Mouse (Mus musculus) CH12.LX (cell line): ENCODE results near the gene Bnc2. TPM values are rescaled to one million over a fixed set of nuclear protein-coding genes. Genes with fewer than 3 reads are reported as not detected.

ENCODE experiments used
- DNase-seq: peaks from one replicate; pipeline ENCODE4 v3.0.0-alpha.2; 2013; ENCODE audit errors: extremely low read depth
- H3K27ac ChIP-seq: 2 replicates; pipeline ENCODE4 v1.5.1; 2012; ENCODE audit warnings: low read depth, mild to moderate bottlenecking, control low read depth, moderate library complexity; ENCODE audit not compliant: insufficient read depth
- H3K27me3 ChIP-seq: replicated peaks from 2 replicates; pipeline ENCODE3; 2012; ENCODE audit warnings: inconsistent platforms
- H3K36me3 ChIP-seq, 2 experiments: replicated peaks in 1 of 2; 2 replicates each; pipeline versions ENCODE3 to v1.6.1; 2012; ENCODE audit warnings: inconsistent platforms in 1 of 2, low read length in 1 of 2, mild to moderate bottlenecking in 1 of 2, mixed read lengths in 1 of 2, moderate library complexity in 1 of 2; ENCODE audit not compliant: control insufficient read depth in 1 of 2, insufficient read depth in 1 of 2
- H3K4me1 ChIP-seq, 2 experiments: 2 replicates each; pipeline ENCODE4 v1.6.1; 2012; ENCODE audit warnings: inconsistent platforms in 1 of 2, moderate library complexity in 1 of 2; ENCODE audit not compliant: insufficient read depth in 2 of 2, control insufficient read depth in 1 of 2
- H3K4me2 ChIP-seq: 2 replicates; pipeline ENCODE4 v1.6.1; 2012; ENCODE audit warnings: low read depth, mild to moderate bottlenecking, control low read depth; ENCODE audit not compliant: poor library complexity, insufficient read depth, severe bottlenecking
- H3K4me3 ChIP-seq, 3 experiments: fragments of 150-350 bp in 1 of 3; sonication (generic) in 1 of 3; replicated peaks in 1 of 3; 2 replicates each; pipeline versions ENCODE3 to v1.5.1; 2011 to 2012; ENCODE audit warnings: low read depth in 2 of 3, low read length in 2 of 3, mild to moderate bottlenecking in 2 of 3, moderate library complexity in 2 of 3, control low read depth in 1 of 3, improper control_type of control experiment in 1 of 3, inconsistent platforms in 1 of 3, mixed read lengths in 1 of 3; ENCODE audit not compliant: poor library complexity in 1 of 3
- H3K79me2 ChIP-seq: replicated peaks from 2 replicates; pipeline ENCODE4 v1.6.1; 2012; ENCODE audit warnings: mild to moderate bottlenecking, moderate library complexity; ENCODE audit not compliant: control insufficient read depth, poor library complexity, insufficient read depth, severe bottlenecking; ENCODE audit errors: extremely low read depth
- H3K9ac ChIP-seq: 2 replicates; pipeline ENCODE4 v1.6.1; 2012; ENCODE audit warnings: low read depth, mild to moderate bottlenecking, control low read depth, moderate library complexity; ENCODE audit not compliant: insufficient read depth
- H3K9me3 ChIP-seq: replicated peaks from 2 replicates; pipeline ENCODE3; 2012; ENCODE audit warnings: low read length, inconsistent platforms, mixed read lengths
- CHD2 ChIP-seq: IDR thresholded peaks from 2 replicates; pipeline ENCODE4 v1.6.1; 2011; ENCODE audit warnings: low read length, improper control_type of control experiment
- ELF1 ChIP-seq: IDR thresholded peaks from 2 replicates; pipeline ENCODE4 v1.6.1; 2014; ENCODE audit warnings: low read depth, mild to moderate bottlenecking, inconsistent platforms, low read length, improper control_type of control experiment
- ETS1 ChIP-seq: conservative IDR thresholded peaks from 2 replicates; pipeline ENCODE4 v1.6.1; 2012; ENCODE audit warnings: low read depth, mild to moderate bottlenecking, inconsistent platforms, low read length, improper control_type of control experiment, moderate library complexity
- GABPA ChIP-seq: IDR thresholded peaks from 2 replicates; pipeline ENCODE4 v1.6.1; 2012; ENCODE audit warnings: low read depth, low read length, improper control_type of control experiment, inconsistent platforms; ENCODE audit not compliant: insufficient replicate concordance
- IRF4 ChIP-seq: IDR thresholded peaks from 2 replicates; pipeline ENCODE4 v1.6.1; 2014; ENCODE audit warnings: low read depth, mild to moderate bottlenecking, inconsistent platforms, low read length, improper control_type of control experiment
- JUN ChIP-seq: IDR thresholded peaks from 2 replicates; pipeline ENCODE4 v1.6.1; 2011; ENCODE audit warnings: low read depth, mild to moderate bottlenecking, low read length, improper control_type of control experiment, moderate library complexity; ENCODE audit not compliant: insufficient read depth
- MAFK ChIP-seq: IDR thresholded peaks from 2 replicates; pipeline ENCODE4 v1.6.1; 2011; ENCODE audit warnings: low read length, improper control_type of control experiment; ENCODE audit not compliant: insufficient replicate concordance
- MEF2A ChIP-seq: IDR thresholded peaks from 2 replicates; pipeline ENCODE4 v1.6.1; 2014; ENCODE audit warnings: low read depth, mild to moderate bottlenecking, inconsistent platforms, low read length, improper control_type of control experiment, borderline replicate concordance
- MYC ChIP-seq: IDR thresholded peaks from 2 replicates; pipeline ENCODE4 v1.6.1; 2011; ENCODE audit warnings: low read depth, mild to moderate bottlenecking, improper control_type of control experiment, low read length
- NELFE ChIP-seq: IDR thresholded peaks from 2 replicates; pipeline ENCODE4 v1.6.1; 2011; ENCODE audit warnings: low read depth, low read length, improper control_type of control experiment
- POLR2A ChIP-seq: IDR thresholded peaks from 2 replicates; pipeline ENCODE4 v1.6.1; 2011; ENCODE audit warnings: low read depth, mild to moderate bottlenecking, improper control_type of control experiment, low read length
- POLR2AphosphoS2 ChIP-seq: IDR thresholded peaks from 2 replicates; pipeline ENCODE4 v1.6.1; 2011; ENCODE audit warnings: low read depth, low read length, improper control_type of control experiment
- RCOR1 ChIP-seq: conservative IDR thresholded peaks from 2 replicates; pipeline ENCODE4 v1.6.1; 2012; ENCODE audit warnings: low read depth, mild to moderate bottlenecking, inconsistent platforms, low read length, improper control_type of control experiment
- TBP ChIP-seq: conservative IDR thresholded peaks from 2 replicates; pipeline ENCODE4 v1.6.1; 2011; ENCODE audit warnings: low read depth, low read length, improper control_type of control experiment
- TCF12 ChIP-seq: IDR thresholded peaks from 2 replicates; pipeline ENCODE4 v1.6.1; 2014; ENCODE audit warnings: low read depth, mild to moderate bottlenecking, inconsistent platforms, low read length, improper control_type of control experiment
- UBTF ChIP-seq: IDR thresholded peaks from 2 replicates; pipeline ENCODE4 v1.6.1; 2012; ENCODE audit warnings: low read depth, mild to moderate bottlenecking, inconsistent platforms, low read length, improper control_type of control experiment, moderate library complexity
- USF1 ChIP-seq: IDR thresholded peaks from 2 replicates; pipeline ENCODE4 v1.6.1; 2014; ENCODE audit warnings: low read depth, mild to moderate bottlenecking, inconsistent platforms, low read length, improper control_type of control experiment
- USF2 ChIP-seq: conservative IDR thresholded peaks from 2 replicates; pipeline ENCODE4 v1.6.1; 2011; ENCODE audit warnings: low read depth, low read length, improper control_type of control experiment
- ZKSCAN1 ChIP-seq: IDR thresholded peaks from 2 replicates; pipeline ENCODE4 v1.6.1; 2012; ENCODE audit warnings: low read depth, inconsistent platforms, low read length, improper control_type of control experiment, borderline replicate concordance
- ZMIZ1 ChIP-seq: IDR thresholded peaks from 2 replicates; pipeline ENCODE4 v1.6.1; 2012; ENCODE audit warnings: low read depth, mild to moderate bottlenecking, inconsistent platforms, low read length, improper control_type of control experiment
- ZNF384 ChIP-seq: IDR thresholded peaks from 2 replicates; pipeline ENCODE4 v1.6.1; 2012; ENCODE audit warnings: low read depth, low read length, improper control_type of control experiment, inconsistent platforms
- dilution Hi-C: fragments of 300-500 bp; cut with MboI; formaldehyde crosslinking; loops from 2 replicates; pipeline ENCODE4 v1.14.3; 2020; ENCODE audit warnings: low sequenced_read_pairs; ENCODE audit not compliant: extremely low pct_unique_long_range_greater_than_20kb, extremely low pct_ligation_motif_present
- in situ Hi-C: fragments of 300-500 bp; cut with MboI; formaldehyde crosslinking; loops from 3 replicates; pipeline ENCODE4 v1.14.3; 2019; ENCODE audit warnings: low sequenced_read_pairs, low pct_ligation_motif_present, low pct_unique_long_range_greater_than_20kb, mixed read lengths
- polyA plus RNA-seq: library from polyadenylated mRNA; unstranded; fragments of >175 nt; gene quantifications from 2 replicates; pipeline ENCODE4 v1.2.1, GENCODE M21; 2012; ENCODE audit warnings: low read depth; ENCODE audit not compliant: insufficient read length
- total RNA-seq, 2 experiments: library from RNA; depleted of rRNA; stranded (reverse); fragments of 300-350 nt in 1 of 2; fragments of >200 nt in 1 of 2; gene quantifications; 2 replicates each; pipeline ENCODE4 v1.2.3; 2012 to 2014

Gene Bnc2
- total and polyA plus RNA-seq, 3 experiments, result not detected

DNA sequence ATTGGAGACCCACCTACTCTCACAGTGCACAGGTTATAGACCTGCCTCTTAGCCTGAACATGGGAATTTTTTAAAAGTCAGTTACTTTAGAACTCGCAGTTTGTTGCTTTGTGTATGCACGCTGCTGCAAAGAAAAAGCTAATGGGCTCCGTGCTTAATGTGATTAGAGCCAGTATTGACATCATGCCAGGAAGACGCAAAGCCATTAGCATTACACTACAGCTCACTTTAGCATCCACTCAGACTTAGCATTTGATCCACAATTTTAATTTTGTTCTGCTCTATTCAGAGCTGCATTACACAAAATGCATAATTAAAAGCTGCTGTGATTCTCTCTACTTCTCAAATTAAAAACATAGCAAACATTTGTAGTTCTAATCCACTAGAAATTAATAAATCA is 350.7 kb downstream of the Bnc2 start:
- Histone ChIP-seq H3K4me2 (no peak overlapping the region), H3K9me3 (peaks cover 52% of the 10 kb centered on the region), H3K4me1 (no peaks in the 10 kb centered on the region), H3K4me3 (no peak overlapping the region), H3K27me3 (no peaks in the 10 kb centered on the region), H3K27ac (no peak overlapping the region), H3K9ac (no peak overlapping the region), H3K36me3 (no peaks in the 10 kb centered on the region), H3K79me2 (no peaks in the 10 kb centered on the region)
- dilution Hi-C loops, result no loop called here
- in situ Hi-C loops, result no loop called here
- no peak for DNase-seq
- TF ChIP-seq MEF2A, result no peak

DNA sequence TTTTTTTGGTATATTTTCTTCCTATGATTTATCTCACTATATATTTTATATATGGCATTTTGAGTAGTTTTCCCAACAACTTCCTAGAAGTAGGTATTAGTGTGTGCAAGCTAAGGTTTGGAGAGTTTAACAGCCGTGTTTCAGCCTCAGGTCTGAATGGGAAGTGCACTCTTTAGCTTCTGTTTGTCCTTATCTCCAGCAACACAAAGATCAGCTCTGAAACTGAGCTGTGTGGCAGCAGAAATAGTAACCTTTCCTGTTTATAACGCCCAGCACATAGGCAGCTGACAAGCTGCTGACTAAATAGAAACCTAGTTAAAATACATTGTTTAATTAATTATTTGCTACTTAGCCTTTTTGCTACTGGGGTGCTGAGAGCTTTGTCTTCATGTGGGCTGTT is 353.5 kb downstream of the Bnc2 start:
- Histone ChIP-seq H3K79me2 (no peaks in the 10 kb centered on the region), H3K4me1 (no peaks in the 10 kb centered on the region), H3K36me3 (no peaks in the 10 kb centered on the region), H3K27ac (no peak overlapping the region), H3K4me3 (no peak overlapping the region), H3K4me2 (no peak overlapping the region), H3K9me3 (peaks cover 58% of the 10 kb centered on the region), H3K27me3 (no peaks in the 10 kb centered on the region), H3K9ac (no peak overlapping the region)
- dilution Hi-C loops (no loop called here), in situ Hi-C loops (no loop called here)
- TF ChIP-seq TBP (no peak), MYC (no peak), MAFK (no peak), ETS1 (no peak), ELF1 (no peak), GABPA (no peak), TCF12 (no peak), POLR2A (no peak), IRF4 (no peak), ZNF384 (no peak), USF2 (no peak), RCOR1 (no peak), NELFE (no peak), UBTF (no peak), POLR2AphosphoS2 (no peak), USF1 (no peak), JUN (no peak), ZKSCAN1 (no peak), ZMIZ1 (no peak), CHD2 (no peak)
- DNase-seq, result no peak
